Mouse (Mus musculus): ENCODE results near the gene Rpl13a. TPM values are rescaled to one million over a fixed set of nuclear protein-coding genes. Genes with fewer than 3 reads are reported as not detected.
"Not testable (repeated sequence)": the region's sequence is repeated elsewhere in the genome, so short reads cannot be mapped to it uniquely, and the experiment has no call there.

Rpl13a gene
- polyA plus RNA-seq, 1 experiment from 2014 or later = 1,071 TPM

GRCm38 (mm10) chr7:45126844-45127699, 1.5 kb downstream of the Rpl13a start:
- peak overlapping the region; percentile 99 for H3K9ac ChIP-seq (ENCODE audit: low read length)
- H3K4me1 ChIP-seq (ENCODE audit: control insufficient read depth, insufficient read depth, low read length) = peaks cover 27% of the 10 kb centered on the region
- peaks cover 28% of the 10 kb centered on the region for H3K36me3 ChIP-seq (ENCODE audit: control insufficient read depth, insufficient read depth, low read length)
- 49% methylated on average over 21 of the region's 21 CpGs for WGBS
- peak overlapping the region; percentile 96 for H3K4me2 ChIP-seq (ENCODE audit: low read depth)
- peak overlapping the region; percentile 95 for H3K4me3 ChIP-seq (ENCODE audit: low read depth, low read length)
- no peaks in the 10 kb centered on the region for H3K9me3 ChIP-seq (ENCODE audit: control insufficient read depth, low read length)
- DNase-seq (ENCODE audit: low spot score) (no peak), ATAC-seq (ENCODE audit: insufficient read depth, low FRiP score, low TSS enrichment) (no peak)
- H3K27me3 ChIP-seq (ENCODE audit: control insufficient read depth, insufficient read depth, low read length) = no peaks in the 10 kb centered on the region
- peak overlapping the region; percentile 84 for H3K27ac ChIP-seq (ENCODE audit: low read depth, low read length)

GRCm38 (mm10) chr7:45126147-45126843, 2.3 kb downstream of the Rpl13a start:
- 76% methylated on average over 17 of the region's 17 CpGs for whole genome bisulfite sequencing
- DNase-seq (ENCODE audit: low spot score) (no peak), ATAC-seq (ENCODE audit: insufficient read depth, low FRiP score, low TSS enrichment) (no peak)
- Histone ChIP-seq H3K27ac (ENCODE audit: low read depth, low read length) (peak overlapping the region; percentile 84), H3K9me3 (ENCODE audit: control insufficient read depth, low read length) (no peaks in the 10 kb centered on the region), H3K36me3 (ENCODE audit: control insufficient read depth, insufficient read depth, low read length) (peaks cover 35% of the 10 kb centered on the region), H3K4me3 (ENCODE audit: low read depth, low read length) (peak overlapping the region; percentile 95), H3K4me1 (ENCODE audit: control insufficient read depth, insufficient read depth, low read length) (peaks cover 27% of the 10 kb centered on the region), H3K9ac (ENCODE audit: low read length) (peak overlapping the region; percentile 99), H3K27me3 (ENCODE audit: control insufficient read depth, insufficient read depth, low read length) (no peaks in the 10 kb centered on the region), H3K4me2 (ENCODE audit: low read depth) (peak overlapping the region; percentile 96)

DNA sequence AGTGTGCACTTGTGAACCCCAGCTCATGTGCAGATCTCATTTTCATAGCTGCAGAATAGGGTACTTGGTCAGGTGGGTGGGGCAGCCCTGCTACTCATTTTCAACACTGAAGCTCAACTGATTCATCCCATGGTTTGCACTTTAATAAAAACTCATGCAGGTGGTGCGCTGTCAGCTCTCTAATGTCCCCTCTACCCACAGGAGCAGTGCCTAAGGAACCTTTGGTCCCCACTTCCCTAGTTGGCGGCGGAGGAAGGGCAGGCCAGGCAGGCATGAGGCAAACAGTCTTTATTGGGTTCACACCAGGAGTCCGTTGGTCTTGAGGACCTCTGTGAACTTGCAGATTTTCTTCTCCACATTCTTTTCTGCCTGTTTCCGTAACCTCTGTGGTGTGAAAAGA, 2.9 kb downstream of the Rpl13a start:
- DNase-seq (ENCODE audit: low spot score); H3K4me3 ChIP-seq (ENCODE audit: low read depth, low read length); H3K27me3 ChIP-seq (ENCODE audit: control insufficient read depth, insufficient read depth, low read length); H3K4me2 ChIP-seq (ENCODE audit: low read depth); H3K9me3 ChIP-seq (ENCODE audit: control insufficient read depth, low read length); H3K27ac ChIP-seq (ENCODE audit: low read depth, low read length); H3K9ac ChIP-seq (ENCODE audit: low read length); ATAC-seq (ENCODE audit: insufficient read depth, low FRiP score, low TSS enrichment): not testable (repeated sequence)
- Histone ChIP-seq H3K36me3 (ENCODE audit: control insufficient read depth, insufficient read depth, low read length) (peaks cover 41% of the 10 kb centered on the region), H3K4me1 (ENCODE audit: control insufficient read depth, insufficient read depth, low read length) (peaks cover 27% of the 10 kb centered on the region)
- 60% methylated on average over 5 of the region's 5 CpGs for WGBS

DNA sequence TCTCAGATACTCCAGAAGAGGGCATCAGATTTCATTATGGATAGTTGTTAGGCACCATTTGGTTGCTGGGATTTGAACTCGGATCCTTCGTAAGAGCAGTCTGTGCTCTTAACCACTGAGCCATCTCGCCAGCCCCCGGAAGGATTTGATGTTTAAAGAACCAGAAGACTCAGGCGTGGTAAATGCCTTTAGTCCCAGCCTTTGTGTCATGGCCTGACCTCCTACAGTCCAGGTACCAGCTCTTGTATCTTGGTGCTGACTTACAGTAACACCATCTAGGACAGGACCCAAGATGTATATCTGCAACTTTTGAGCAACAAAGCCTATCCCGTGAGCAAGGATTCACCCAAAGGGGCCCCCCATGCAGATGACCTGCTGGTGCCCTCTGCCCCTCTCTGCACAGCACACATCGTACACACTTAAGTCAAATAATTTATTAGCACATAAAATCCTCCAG, 3.4 kb downstream of the Rpl13a start:
- peaks cover 41% of the 10 kb centered on the region for H3K36me3 ChIP-seq (ENCODE audit: control insufficient read depth, insufficient read depth, low read length)

GRCm38 (mm10) chr7:45124224-45125143, 4.1 kb downstream of the Rpl13a start, which contains the start of gene Rps11:
Gene Rps11 (minus strand): TSS chr7:45124439.
- Histone ChIP-seq H3K27me3 (ENCODE audit: control insufficient read depth, insufficient read depth, low read length) (no peaks in the 10 kb centered on the region), H3K4me2 (ENCODE audit: low read depth) (peak within 1 kb of the TSS; percentile 91), H3K27ac (ENCODE audit: low read depth, low read length) (peak within 1 kb of the TSS; percentile 85), H3K4me3 (ENCODE audit: low read depth, low read length) (peak within 1 kb of the TSS; percentile 97), H3K9me3 (ENCODE audit: control insufficient read depth, low read length) (no peaks in the 10 kb centered on the region), H3K36me3 (ENCODE audit: control insufficient read depth, insufficient read depth, low read length) (peaks cover 44% of the 10 kb centered on the region), H3K9ac (ENCODE audit: low read length) (peak within 1 kb of the TSS; percentile 95), H3K4me1 (ENCODE audit: control insufficient read depth, insufficient read depth, low read length) (peaks cover 27% of the 10 kb centered on the region)
- ATAC-seq (ENCODE audit: insufficient read depth, low FRiP score, low TSS enrichment) (peak; percentile 76), DNase-seq (ENCODE audit: low spot score) (peak; percentile 100)
- WGBS = under 1% methylated on average over 59 of the region's 59 CpGs

More for the DNA sequence above, 3.4 kb downstream of the Rpl13a start:
- no peaks in the 10 kb centered on the region for H3K9me3 ChIP-seq (ENCODE audit: control insufficient read depth, low read length)
- H3K4me1 ChIP-seq (ENCODE audit: control insufficient read depth, insufficient read depth, low read length) = peaks cover 27% of the 10 kb centered on the region
- peak; percentile 55 for DNase-seq (ENCODE audit: low spot score)
- no peak for ATAC-seq (ENCODE audit: insufficient read depth, low FRiP score, low TSS enrichment)
- WGBS = 12% methylated on average over 7 of the region's 7 CpGs
- H3K4me3 ChIP-seq (ENCODE audit: low read depth, low read length) = peak overlapping the region; percentile 9; the same call in 1 of the 2 replicates
- H3K27me3 ChIP-seq (ENCODE audit: control insufficient read depth, insufficient read depth, low read length) = no peaks in the 10 kb centered on the region
- H3K4me2 ChIP-seq (ENCODE audit: low read depth) = peak overlapping the region; percentile 35; the same call in 1 of the 2 replicates
- no peak overlapping the region; the same call in 1 of the 2 replicates for H3K27ac ChIP-seq (ENCODE audit: low read depth, low read length)
- no peak overlapping the region for H3K9ac ChIP-seq (ENCODE audit: low read length)

GRCm38 (mm10) chr7:45123186-45123570, 5.4 kb downstream of the Rpl13a start:
- Histone ChIP-seq H3K4me2 (ENCODE audit: low read depth) (peak overlapping the region; percentile 91), H3K27ac (ENCODE audit: low read depth, low read length) (peak overlapping the region; percentile 85; the same call in 1 of the 2 replicates), H3K36me3 (ENCODE audit: control insufficient read depth, insufficient read depth, low read length) (peaks cover 46% of the 10 kb centered on the region), H3K9ac (ENCODE audit: low read length) (peak overlapping the region; percentile 95), H3K4me3 (ENCODE audit: low read depth, low read length) (peak overlapping the region; percentile 97), H3K27me3 (ENCODE audit: control insufficient read depth, insufficient read depth, low read length) (no peaks in the 10 kb centered on the region), H3K4me1 (ENCODE audit: control insufficient read depth, insufficient read depth, low read length) (peaks cover 27% of the 10 kb centered on the region), H3K9me3 (ENCODE audit: control insufficient read depth, low read length) (no peaks in the 10 kb centered on the region)
- DNase-seq (ENCODE audit: low spot score) = no peak
- WGBS = 29% methylated on average over 12 of the region's 12 CpGs
- ATAC-seq (ENCODE audit: insufficient read depth, low FRiP score, low TSS enrichment) = no peak

GRCm38 (mm10) chr7:45122561-45123185, 5.9 kb downstream of the Rpl13a start:
- ATAC-seq (ENCODE audit: insufficient read depth, low FRiP score, low TSS enrichment) = no peak
- peaks cover 26% of the 10 kb centered on the region for H3K4me1 ChIP-seq (ENCODE audit: control insufficient read depth, insufficient read depth, low read length)

More at GRCm38 (mm10) chr7:45122561-45123185, 5.9 kb downstream of the Rpl13a start:
- Histone ChIP-seq H3K36me3 (ENCODE audit: control insufficient read depth, insufficient read depth, low read length) (peaks cover 48% of the 10 kb centered on the region), H3K9me3 (ENCODE audit: control insufficient read depth, low read length) (no peaks in the 10 kb centered on the region), H3K9ac (ENCODE audit: low read length) (peak overlapping the region; percentile 95), H3K27ac (ENCODE audit: low read depth, low read length) (0 out of 2 replicates have a peak overlapping the region, but pooled peaks have one; percentile 85), H3K27me3 (ENCODE audit: control insufficient read depth, insufficient read depth, low read length) (no peaks in the 10 kb centered on the region), H3K4me3 (ENCODE audit: low read depth, low read length) (peak overlapping the region; percentile 97), H3K4me2 (ENCODE audit: low read depth) (peak overlapping the region; percentile 91)
- DNase-seq (ENCODE audit: low spot score) = no peak
- 87% methylated on average over 15 of the region's 15 CpGs for WGBS
